Mouse (Mus musculus): Measurements from ENCODE around the gene Gm527. TPM values are rescaled to one million over a fixed set of nuclear protein-coding genes. Genes with fewer than 3 reads are reported as not detected.
A peak's percentile ranks its signal among the peaks of the same experiment; 100 is the strongest.

The Gm527 gene
- 5.1 and 8.2 TPM in 2 replicates for total RNA-seq (2021)
- long read RNA-seq, partial matches to known transcripts: 0 of 1 reads
- long read RNA-seq, other reads (novel, unspliced or antisense): 0 of 1 reads

DNA sequence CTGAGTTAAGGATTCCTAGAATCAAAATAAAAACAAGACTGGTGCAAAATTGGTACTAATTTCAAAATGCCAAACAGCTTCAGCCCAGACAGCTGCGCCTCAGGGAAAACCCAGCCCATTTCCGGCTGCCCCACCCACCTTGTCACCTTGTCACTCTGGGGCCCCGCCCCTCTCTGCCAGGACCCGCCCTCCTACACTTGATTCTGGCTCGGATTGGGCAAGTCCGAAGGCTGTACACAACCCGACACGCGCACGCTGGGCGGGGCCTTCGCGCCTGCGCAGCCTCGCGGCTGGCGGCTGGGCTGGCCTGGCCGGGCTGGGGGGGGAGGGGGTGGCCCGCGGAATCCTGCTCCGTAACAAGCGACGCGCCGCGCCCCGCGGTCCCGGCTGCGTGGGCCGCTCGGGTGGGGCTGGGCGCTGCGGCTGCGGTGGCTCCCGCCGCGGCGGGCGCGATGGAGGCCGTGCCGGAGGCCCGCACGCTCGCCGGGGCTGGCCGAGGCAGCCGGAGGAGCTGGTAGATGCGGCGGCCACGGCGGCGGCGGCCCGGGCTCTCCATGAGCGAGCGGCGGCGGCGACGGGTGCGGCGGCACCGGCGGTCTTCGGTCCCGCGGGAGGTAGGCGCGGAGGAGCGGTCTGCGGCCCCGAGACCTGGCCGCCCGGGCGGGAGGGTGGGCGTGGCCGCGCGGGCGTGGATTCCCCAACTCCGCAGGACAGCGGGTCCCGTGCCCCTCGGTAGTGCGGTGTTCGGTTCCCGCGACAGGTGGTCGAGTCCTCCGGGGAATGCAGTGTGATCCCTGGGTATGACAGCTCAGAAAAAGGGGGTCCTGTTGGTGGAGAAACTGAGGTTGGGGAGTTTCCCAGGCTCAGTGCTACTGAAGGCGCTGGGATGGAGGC is at the start of gene Gm527:
Gm527 (plus strand) TSS at position 329 of the 894 bp plus-strand sequence.
- DNase-seq: peak; percentile 97

DNA sequence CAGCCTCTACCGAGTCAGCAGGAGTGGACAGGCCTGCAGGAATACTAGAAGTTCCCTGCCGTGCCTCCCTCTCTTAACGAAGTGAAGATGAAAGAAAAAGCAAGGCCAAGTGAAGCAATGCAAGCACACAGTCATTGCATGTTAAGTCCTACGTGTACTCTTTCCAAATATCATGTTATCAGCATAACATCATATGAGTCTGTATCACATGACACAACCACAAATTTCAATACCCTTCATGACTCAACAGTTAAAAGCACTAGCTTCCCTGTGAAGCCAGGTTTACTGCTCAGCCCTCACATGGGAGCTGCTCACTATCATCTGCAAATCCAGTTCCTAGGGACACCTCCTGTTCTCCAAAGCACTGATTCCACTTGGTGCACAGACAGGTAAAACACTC is 46.6 kb upstream of the Gm527 start:
- DNase-seq: no peak

DNA sequence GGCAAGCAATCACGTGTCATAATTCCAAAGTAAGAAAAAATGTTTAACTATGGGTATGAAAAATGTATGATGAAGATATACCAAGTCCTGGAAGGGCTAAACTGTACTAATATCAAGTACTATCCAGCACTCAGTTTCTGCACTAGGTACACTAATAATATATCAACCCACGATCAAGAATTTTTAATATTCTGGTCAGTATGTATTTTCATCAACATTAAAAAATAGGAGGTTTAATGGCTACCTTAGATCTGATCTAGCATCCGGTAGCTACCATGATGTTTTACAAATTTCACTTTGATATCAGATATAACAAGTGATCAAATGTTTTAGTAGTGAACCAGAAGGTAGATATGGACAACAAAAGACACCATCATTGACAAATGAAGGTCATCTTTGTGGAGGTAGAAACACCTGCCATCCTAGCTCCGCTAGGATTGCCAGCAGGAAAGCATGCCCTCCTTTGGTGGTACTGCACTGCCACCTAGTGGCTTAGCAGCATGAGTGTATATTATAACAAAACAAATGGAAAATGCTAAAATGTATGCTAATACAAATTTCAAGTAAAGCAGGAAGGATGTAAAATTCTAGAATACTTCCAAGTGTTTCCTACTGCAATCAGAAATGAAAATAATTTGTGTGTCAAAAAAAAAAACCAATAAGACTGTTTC is 20.5 kb upstream of the Gm527 start:
- peak; percentile 67 for DNase-seq

DNA sequence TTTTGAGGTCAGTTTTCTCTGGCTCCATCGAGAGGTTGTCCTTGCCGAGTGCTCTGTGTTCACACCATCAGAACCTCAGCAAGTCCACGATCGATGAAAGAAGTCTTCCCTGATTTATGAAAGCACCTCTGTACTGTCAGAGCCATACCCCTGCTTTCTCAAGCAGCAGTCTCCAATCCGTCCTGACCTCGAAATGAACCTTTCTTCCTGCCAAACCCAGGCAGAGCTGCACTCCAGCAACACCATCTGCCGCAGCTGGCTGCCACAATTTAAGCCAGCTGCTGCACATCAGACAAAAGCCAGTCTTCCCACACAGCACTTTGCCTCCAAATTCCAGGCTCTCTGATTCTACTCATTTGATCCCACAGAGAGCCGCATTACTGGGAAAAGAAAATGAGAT is 15.2 kb upstream of the Gm527 start:
- DNase-seq: peak; percentile 10

DNA sequence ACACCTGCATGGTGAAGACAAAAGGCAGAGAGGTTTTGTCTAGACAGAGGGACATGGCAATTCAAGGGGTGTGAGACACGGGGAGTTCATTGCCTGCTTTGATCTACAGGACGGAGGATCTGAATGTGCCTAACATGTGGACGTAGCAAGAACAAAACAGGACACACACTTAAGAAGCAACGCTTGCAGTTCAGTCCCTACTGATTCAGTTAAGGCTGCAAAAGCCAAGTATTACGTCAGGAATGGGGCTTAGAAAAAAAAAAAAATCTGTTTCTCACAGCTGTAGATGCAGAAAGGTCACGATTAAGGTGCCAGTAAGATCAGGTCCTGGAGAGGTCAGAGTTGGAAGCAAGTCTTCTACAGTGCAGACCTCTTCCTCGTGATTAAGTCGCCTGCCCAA is 14.5 kb upstream of the Gm527 start:
- no peak for DNase-seq

DNA sequence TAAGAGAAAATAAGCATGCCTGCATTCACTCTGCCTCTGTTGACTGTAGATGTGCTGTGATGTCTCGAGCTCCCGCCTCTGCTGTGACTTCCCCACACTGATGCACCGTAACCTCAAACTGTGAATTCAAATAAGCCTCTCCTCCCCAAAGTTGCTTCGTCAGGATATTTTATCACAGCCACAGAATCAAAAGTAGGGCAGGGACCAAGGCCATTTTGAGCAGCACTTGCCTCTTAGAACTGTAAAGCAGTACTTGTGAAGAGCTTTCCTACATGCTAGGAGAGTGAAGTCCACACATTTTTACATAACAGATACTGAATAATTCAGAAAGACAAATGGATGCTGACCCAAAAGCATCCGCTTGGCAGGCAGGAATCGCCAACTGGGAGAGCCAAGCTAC is 4.7 kb upstream of the Gm527 start:
- no peak for DNase-seq

DNA sequence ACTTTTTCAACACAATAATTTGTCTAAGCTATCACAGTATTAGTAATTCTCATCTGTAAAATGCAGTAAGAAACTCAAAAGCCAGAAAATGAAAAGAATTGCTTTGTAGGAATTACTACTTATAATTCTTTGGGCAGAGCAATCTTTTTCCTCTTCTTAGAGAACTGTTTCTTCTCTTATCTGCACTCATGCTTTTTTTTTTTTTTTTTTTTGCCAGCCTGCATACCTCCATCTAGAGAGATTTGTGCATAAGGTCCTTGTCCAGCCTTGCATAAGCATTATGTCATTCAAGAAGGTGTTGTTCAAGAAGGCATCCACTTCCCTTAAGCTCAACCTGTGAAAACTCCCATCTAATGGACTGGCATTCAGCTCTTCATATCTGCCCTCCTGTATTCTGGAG is 971 bp upstream of the Gm527 start:
- DNase-seq: no peak

DNA sequence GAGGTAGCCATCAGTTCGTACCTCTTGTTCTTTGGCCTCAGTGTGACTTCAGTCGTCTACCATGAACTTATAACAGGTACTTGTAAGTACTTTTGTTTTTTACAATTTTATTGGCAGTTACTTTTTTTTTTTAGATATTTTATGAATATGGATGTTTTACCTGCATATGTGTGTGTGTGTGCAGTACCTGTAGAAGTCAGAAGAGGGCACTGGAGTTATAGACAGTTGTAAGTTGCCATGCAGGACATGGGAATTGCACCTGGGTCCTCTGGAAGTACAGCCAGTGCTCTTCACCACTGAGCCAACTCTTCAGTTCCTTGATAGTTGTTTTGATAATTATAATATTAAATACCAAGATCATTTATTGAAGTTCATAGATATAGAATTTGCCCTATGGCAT is 19.8 kb downstream of the Gm527 start:
- DNase-seq: no peak

DNA sequence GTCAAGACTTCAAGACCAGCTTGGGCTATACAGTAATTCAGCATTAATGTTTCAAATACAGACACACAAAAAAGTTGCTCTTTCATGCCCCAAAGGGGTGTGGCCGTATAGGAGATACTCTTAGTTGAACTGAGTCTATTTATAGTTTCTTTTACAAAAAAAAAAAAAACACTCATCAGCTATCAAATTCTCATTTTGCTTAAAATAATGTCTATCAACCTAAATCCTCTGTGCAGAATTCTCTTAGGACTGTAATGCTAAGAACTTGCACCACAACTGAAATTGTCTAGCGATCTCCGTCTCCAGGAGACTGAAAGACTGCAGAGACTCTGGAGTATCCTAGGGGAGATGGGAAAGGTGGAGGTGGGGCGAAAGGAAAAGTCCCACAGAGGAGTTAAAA is 46.9 kb downstream of the Gm527 start:
- DNase-seq: no peak

DNA sequence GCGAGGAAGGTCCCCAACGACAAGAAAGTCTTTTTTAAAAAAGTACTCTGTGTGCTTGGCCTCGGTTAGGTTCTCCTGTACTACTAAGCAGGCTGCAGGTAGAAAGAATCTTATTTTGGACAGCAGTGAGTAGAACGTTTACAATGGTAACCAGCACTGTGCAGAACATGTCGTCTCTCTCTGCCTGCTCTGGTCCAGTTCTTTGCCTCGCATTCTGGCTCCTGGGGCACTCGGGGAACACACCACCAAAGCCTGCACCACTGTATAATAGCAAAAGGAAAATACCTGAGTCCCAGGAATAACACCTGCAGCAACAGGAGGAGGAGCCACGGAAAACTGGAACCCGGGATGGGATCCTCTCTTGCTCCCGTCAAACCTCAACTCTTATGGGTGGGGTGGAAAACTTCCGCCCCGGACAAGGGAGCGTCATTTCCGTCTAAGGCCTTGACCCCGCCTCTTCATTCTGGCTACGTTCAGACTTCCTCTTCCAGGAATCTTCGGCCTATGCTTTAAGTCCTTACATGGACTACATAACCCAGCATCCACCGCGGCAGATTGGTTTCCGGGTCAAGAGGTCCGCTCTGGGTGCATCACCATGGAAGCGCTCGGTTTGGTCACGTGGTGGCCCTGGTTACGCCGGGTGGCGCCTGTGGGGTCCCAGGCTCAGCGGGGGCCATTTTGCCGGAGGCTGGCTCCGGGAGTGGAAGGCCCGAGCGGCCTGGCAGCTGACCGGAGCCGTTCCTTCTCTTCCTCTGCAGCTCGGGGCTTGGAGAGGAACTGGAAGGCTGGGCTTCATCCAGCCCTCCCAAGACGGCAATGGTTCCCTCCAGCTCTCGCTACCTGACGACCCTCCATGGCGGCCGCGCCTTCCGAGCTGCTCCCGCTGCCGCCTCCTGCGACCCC is 47.7 kb downstream of the Gm527 start, which contains the start of the genes Klhl28 and Togaram1:
Klhl28 (minus strand) TSS at position 411 of the 903 bp plus-strand sequence.
Togaram1 (plus strand) TSS at position 681 of the 903 bp plus-strand sequence.
- peak; percentile 98 for DNase-seq

DNA sequence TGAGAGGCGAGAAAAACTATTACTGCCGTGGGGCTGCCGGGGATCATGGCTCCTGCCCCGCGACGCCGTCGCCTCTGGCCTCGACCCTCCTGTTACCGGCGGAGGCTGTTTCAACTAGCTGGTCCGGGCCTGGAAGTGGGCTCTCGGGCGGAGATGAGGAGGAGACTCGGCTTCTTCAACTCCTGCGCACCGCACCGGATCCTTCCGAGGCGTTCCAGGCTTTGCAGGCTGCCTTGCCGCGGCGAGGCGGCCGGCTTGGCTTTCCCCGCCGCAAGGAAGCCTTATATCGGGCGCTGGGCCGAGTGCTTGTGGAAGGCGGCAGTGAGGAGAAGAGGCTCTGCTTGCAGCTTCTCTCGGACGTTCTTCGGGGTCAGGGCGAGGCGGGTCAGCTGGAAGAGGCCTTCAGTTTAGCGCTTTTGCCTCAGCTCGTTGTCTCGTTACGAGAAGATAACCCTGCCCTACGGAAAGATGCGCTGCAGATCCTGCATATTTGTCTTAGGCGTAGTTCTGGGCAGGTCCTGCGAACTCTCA is 48.5 kb downstream of the Gm527 start:
- peak; percentile 48 for DNase-seq

DNA sequence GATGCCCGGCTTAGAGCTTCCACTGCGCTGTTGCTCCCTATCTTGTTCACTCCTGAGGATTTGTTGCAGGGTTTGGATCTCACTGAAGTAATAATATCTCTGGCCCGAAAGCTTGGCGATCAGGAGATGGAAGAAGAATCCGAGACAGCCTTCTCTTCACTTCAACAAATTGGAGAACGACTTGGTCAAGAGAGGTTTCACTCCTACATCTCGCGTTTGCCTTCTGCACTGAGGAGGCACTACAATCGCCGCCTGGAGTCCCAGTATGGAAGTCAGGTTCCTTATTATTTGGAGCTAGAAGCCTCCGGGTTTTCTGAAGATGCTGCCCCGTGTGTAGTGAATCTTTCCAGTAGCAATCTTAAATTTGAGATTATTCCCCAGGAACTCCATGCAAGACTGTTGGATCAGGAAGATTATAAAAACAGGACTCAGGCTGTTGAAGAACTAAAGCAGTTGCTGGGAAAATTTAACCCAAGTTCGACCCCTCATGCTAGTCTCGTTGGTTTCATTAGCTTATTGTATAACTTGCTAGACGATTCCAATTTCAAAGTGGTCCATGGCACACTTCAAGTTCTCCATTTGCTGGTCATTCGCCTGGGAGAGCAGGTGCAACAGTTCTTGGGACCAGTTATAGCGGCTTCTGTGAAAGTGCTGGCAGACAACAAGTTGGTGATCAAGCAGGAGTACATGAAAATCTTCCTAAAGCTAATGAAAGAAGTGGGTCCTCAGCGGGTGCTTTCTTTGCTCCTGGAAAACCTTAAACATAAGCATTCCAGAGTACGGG is 49.1 kb downstream of the Gm527 start:
- no peak for DNase-seq

DNA sequence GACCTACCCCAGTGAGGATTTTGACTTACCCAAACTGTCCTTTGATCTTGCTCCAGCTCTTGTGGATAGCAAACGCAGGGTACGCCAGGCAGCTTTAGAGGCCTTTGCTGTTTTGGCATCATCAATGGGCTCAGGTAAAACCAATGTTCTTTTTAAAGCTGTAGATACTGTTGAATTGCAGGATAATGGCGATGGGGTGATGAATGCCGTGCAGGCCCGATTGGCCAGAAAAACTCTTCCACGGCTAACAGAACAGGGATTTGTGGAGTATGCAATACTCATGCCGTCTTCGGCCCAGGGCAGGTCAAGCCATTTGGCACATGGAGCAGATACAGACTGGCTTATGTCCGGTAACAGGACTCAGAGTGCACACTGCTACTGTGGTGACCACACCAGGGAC is 49.8 kb downstream of the Gm527 start:
- DNase-seq: no peak

DNA sequence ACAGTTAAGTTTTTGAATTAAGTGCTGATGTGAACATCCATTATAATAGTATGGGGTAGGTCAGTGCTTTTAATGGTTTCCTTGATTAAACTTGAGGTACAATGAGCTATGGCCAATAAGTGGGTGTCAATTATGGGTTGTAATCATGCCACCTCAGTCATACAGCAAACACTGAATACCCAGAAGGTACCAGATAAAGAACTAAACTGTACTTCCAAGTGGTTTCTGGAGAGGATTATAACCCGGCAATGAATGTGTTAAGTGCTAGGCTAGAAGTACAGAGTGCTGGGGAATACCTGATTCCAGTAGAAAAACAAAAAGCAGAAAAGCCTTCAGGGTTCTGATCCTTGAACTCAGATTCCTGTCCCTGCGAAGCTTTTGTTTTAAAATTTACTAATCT is 50.4 kb downstream of the Gm527 start:
- no peak for DNase-seq

DNA sequence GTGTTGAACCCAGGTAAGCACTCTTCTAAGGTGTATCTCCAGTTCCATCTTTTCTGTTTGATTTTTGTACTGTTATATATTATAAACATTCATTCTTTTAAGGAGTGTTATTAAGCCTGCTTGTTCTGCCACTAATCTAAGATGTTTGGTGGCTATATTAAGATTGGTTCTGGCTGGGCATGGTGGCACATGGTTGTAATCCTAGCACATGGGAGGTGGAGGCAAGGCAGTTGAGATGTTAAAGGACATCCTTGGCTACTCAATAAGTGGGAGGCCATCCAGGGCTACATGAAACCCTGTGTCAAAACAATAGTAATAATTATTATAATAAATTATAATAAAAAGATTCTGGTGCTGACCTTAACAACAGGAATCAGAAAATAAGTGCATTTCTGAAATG is 53.7 kb downstream of the Gm527 start:
- no peak for DNase-seq

DNA sequence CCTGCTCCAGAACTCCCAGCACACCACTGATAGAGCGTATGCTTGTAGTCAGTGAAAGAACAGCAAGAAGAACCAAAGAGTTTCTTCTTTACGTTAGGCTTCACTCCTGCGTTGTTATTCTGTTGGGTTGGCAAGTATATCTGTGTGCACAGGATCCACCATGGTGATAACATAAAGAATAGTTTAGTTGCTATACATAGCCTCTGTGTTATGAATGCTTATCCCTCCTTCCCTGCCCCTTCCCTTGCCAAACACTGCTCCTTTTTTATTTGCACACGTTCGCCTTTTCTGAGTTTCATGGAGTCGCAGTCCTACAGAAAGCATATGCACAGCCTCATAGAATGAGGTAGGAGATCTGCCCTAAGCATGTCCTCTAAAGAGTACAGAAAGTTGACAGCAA is 54.4 kb downstream of the Gm527 start:
- DNase-seq: no peak

Other genes with a start within 250 kb of the Gm527 start
- 13.0 and 14.5 TPM in 2 replicates for gene Klhl28, start 47.6 kb downstream of the Gm527 start, total RNA-seq (2021)
- gene Togaram1, start 47.9 kb downstream of the Gm527 start, total RNA-seq (2021): 36.8 and 37.1 TPM in 2 replicates
- 48.9 and 49.2 TPM in 2 replicates for gene Prpf39, start 118.4 kb downstream of the Gm527 start, total RNA-seq (2021)
- gene Fkbp3, start 156.1 kb downstream of the Gm527 start, total RNA-seq (2021): 113 and 117 TPM in 2 replicates
- gene Fancm, start 157.7 kb downstream of the Gm527 start, total RNA-seq (2021): 14.5 and 17.6 TPM in 2 replicates